Mouse (Mus musculus): ENCODE data around the gene Runx3. TPM values are rescaled to one million over a fixed set of nuclear protein-coding genes. Genes with fewer than 3 reads are reported as not detected.
A peak's percentile ranks its signal among the peaks of the same experiment; 100 is the strongest.

The Runx3 gene
- not detected for total RNA-seq (2021)
- long read RNA-seq, experiment 1, result 0 reads
- long read RNA-seq, experiment 2, result 0 reads

- Histone ChIP-seq H3K27ac (no peak within 1 kb of the TSS), H3K4me3 (no peak within 1 kb of the TSS)
- no peak for TF ChIP-seq CTCF (conservative IDR thresholded peaks at IDR 0.05)
- no peak for DNase-seq (ENCODE audit: low spot score in 2 of 2)
Measured at GRCm38 (mm10) chr4:135120342-135121100, at the start of gene Runx3. TSS of gene Runx3 (plus strand) at chr4:135120652.

GRCm38 (mm10) chr4:135072671-135073070, 47.8 kb upstream of the Runx3 start:
- no peak for TF ChIP-seq CTCF (conservative IDR thresholded peaks at IDR 0.05)
- DNase-seq (ENCODE audit: low spot score in 2 of 2), result no peak
- Histone ChIP-seq H3K27ac (no peak overlapping the region), H3K4me3 (no peak overlapping the region)

- Histone ChIP-seq H3K27ac (no peak overlapping the region), H3K4me3 (no peak overlapping the region)
- DNase-seq (ENCODE audit: low spot score in 2 of 2), result no peak
- no peak for TF ChIP-seq CTCF (conservative IDR thresholded peaks at IDR 0.05)
Measured at GRCm38 (mm10) chr4:135073523-135073922, 46.9 kb upstream of the Runx3 start.

DNA sequence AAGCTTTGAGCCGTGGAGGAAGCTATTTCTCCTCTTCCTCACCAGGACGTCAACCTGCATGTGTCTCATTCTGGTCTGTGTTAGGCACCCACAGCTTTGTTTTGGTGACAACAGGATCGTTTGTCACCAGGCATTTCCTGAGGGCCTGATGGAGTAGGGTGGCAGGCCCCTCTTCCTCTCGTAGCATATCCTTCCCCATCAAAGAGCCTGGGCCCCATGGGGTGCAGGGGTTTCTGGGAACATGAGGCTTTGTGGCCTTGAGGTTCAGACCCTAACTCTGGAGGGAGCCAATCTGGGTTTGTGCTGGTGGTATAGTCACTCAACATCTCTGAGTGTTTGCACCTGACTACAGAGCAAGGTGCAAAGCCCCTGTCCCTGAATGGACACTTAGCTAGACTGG, 45.8 kb upstream of the Runx3 start:
- no peak for TF ChIP-seq CTCF (conservative IDR thresholded peaks at IDR 0.05)
- H3K27ac ChIP-seq, result no peak overlapping the region
- DNase-seq (ENCODE audit: low spot score in 2 of 2), result no peak
- no peak overlapping the region for H3K4me3 ChIP-seq

- H3K27ac ChIP-seq, result no peak overlapping the region
- H3K4me3 ChIP-seq, result no peak overlapping the region
- no peak for DNase-seq (ENCODE audit: low spot score in 2 of 2)
- no peak for TF ChIP-seq CTCF (conservative IDR thresholded peaks at IDR 0.05)
Measured at GRCm38 (mm10) chr4:135075360-135075759, 45.1 kb upstream of the Runx3 start.

DNA sequence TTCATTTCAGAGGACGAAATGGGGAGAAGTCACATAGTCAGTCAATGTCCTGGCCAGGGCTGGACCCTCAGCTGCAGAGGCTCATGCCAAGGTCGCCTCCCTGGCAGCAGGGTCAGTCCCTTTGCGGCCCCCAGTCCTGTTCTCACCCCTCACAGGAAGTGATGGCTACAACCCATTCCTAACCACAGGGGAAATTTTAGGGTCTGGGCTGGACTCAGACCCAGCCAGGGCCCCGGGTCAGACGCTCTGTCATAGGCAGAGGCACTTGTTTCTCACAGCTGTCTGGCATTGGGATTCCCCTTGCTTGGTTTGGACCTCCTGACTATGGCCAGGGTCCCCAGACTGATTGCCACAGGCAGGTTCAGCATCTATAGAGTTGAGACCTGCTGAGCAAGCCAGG, 43.8 kb upstream of the Runx3 start:
- DNase-seq (ENCODE audit: low spot score in 2 of 2), result no peak
- Histone ChIP-seq H3K4me3 (no peak overlapping the region), H3K27ac (no peak overlapping the region)
- no peak for TF ChIP-seq CTCF (conservative IDR thresholded peaks at IDR 0.05)

GRCm38 (mm10) chr4:135077196-135077595, 43.3 kb upstream of the Runx3 start:
- no peak for DNase-seq (ENCODE audit: low spot score in 2 of 2)
- no peak for TF ChIP-seq CTCF (conservative IDR thresholded peaks at IDR 0.05)
- Histone ChIP-seq H3K27ac (no peak overlapping the region), H3K4me3 (no peak overlapping the region)

DNA sequence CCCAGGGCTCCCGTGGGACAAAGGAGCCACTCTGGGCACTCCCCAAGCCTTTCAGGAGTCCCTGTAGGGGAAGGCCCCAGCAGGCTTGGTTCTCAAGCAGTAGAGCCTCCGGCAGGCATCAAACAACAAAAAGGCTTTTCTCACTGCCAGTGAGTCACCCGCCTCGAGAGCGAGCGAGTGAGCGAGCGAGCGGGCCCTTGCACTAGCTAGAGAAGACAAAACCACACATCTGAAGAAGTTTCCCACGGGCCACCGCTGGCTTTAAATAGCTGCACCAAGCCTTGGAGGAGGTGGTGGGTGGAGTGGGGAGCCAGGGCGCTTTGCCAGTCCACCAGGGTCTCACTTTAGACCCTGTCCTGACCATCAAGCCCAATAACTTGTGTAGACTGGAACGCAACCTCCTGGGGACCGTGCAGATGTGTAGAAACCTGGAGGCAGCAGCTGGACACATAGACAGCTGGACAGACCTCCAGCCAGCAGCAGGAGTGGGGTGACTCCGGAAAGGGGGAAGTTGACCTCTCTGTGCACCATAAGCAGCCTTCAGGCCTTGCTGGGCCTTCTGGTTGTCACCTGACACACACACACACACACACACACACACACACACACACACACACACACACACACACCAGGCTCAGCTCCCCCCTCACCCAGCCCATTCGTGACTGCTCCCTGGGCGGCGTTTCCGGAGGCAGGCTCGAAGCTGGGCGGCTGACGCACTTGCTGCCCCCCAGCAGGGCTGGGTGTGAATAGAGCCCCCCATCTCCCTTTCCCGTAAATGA, 40.4 kb upstream of the Runx3 start:
- Histone ChIP-seq H3K4me3 (no peak overlapping the region), H3K27ac (no peak overlapping the region)
- no peak for DNase-seq (ENCODE audit: low spot score in 2 of 2)
- TF ChIP-seq CTCF (conservative IDR thresholded peaks at IDR 0.05), result no peak

GRCm38 (mm10) chr4:135080641-135080920, 39.9 kb upstream of the Runx3 start:
- Histone ChIP-seq H3K27ac (no peak overlapping the region), H3K4me3 (no peak overlapping the region)
- DNase-seq (ENCODE audit: low spot score in 2 of 2), result no peak
- TF ChIP-seq CTCF (conservative IDR thresholded peaks at IDR 0.05), result no peak

DNA sequence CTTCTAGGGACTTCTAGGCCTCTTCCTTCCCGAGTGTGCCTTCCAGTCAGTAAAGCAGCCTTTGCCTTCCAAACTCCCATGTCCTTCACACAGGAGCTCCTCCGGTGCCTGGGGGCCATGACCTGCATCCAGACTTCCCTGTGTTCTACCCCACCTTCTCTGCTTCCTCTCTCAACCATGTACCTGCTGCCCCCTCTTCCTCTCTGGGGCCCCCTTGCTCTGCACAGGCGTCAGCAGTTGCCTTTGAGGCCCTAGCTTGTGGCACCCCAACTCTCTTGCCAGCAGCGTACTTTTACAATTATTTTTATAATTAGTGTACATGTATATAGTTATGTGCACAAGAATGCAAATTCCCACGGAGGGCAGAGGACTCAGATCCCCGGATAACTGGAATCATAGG, 37.4 kb upstream of the Runx3 start:
- no peak for DNase-seq (ENCODE audit: low spot score in 2 of 2)
- TF ChIP-seq CTCF (conservative IDR thresholded peaks at IDR 0.05), result no peak
- H3K4me3 ChIP-seq, result no peak overlapping the region
- no peak overlapping the region for H3K27ac ChIP-seq

- H3K4me3 ChIP-seq, result no peak overlapping the region
Measured at GRCm38 (mm10) chr4:135085077-135085853, 35.2 kb upstream of the Runx3 start.

DNA sequence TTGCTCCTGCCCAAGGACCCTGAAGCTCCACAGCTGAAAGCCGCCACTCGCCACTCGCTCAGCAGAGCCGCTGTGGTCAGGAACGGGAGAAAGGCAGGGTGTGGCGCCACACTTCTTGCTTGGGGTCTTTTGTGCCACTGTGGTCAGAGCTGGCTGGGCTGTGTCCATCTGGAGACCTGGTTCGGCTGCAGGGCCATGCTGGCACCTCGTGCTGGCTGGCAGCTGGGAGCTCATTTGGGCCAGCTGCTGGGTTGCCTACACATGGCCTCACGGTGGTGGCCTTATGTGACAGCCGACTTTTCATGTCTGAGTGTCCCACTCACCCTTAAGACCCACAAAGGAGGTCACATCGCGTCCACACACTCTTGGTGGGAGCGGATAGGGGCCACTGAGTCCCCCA, 29.8 kb upstream of the Runx3 start:
- TF ChIP-seq CTCF (conservative IDR thresholded peaks at IDR 0.05), result no peak
- no peak overlapping the region for H3K4me3 ChIP-seq
- no peak for DNase-seq (ENCODE audit: low spot score in 2 of 2)
- H3K27ac ChIP-seq, result no peak overlapping the region

More at GRCm38 (mm10) chr4:135085077-135085853, 35.2 kb upstream of the Runx3 start:
- DNase-seq (ENCODE audit: low spot score in 2 of 2), result no peak
- H3K27ac ChIP-seq, result no peak overlapping the region
- TF ChIP-seq CTCF (conservative IDR thresholded peaks at IDR 0.05), result peak; percentile 51

- TF ChIP-seq CTCF (conservative IDR thresholded peaks at IDR 0.05), result no peak
- H3K27ac ChIP-seq, result no peak overlapping the region
- no peak for DNase-seq (ENCODE audit: low spot score in 2 of 2)
- no peak overlapping the region for H3K4me3 ChIP-seq
Measured at GRCm38 (mm10) chr4:135092871-135093270, 27.6 kb upstream of the Runx3 start.
